Mouse (Mus musculus) cerebellum, adult 11-12 months (tissue): ENCODE results near the gene Ap3m1.
"Not testable (repeated sequence)": the region's sequence is repeated elsewhere in the genome, so short reads cannot be mapped to it uniquely, and the experiment has no call there.

ENCODE experiments used
- DNase-seq: peaks from one replicate; pipeline ENCODE4 v3.0.0; 2022

The Ap3m1 gene

GRCm38 (mm10) chr14:21052112-21052780 is at the start of gene Ap3m1, which contains the start of gene Adk:
TSS of gene Ap3m1 (minus strand) at chr14:21052508.
TSS of gene Adk (plus strand) at chr14:21052574.
- peak; percentile 91 for DNase-seq

GRCm38 (mm10) chr14:21101562-21101961 is 49.3 kb upstream of the Ap3m1 start:
- DNase-seq, result no peak

GRCm38 (mm10) chr14:21100876-21101275 is 48.6 kb upstream of the Ap3m1 start:
- no peak for DNase-seq

GRCm38 (mm10) chr14:21099371-21099770 is 47.1 kb upstream of the Ap3m1 start:
- DNase-seq, result no peak

- DNase-seq, result no peak
These were observed 44.4 kb upstream of the Ap3m1 start for GRCm38 (mm10) chr14:21096689-21097088.

GRCm38 (mm10) chr14:21096279-21096678 is 44.0 kb upstream of the Ap3m1 start:
- DNase-seq, result no peak

GRCm38 (mm10) chr14:21094161-21094560 is 41.9 kb upstream of the Ap3m1 start:
- DNase-seq, result not testable (repeated sequence)

- no peak for DNase-seq
These were observed 38.7 kb upstream of the Ap3m1 start for GRCm38 (mm10) chr14:21090930-21091486.

- no peak for DNase-seq
These were observed 38.1 kb upstream of the Ap3m1 start for GRCm38 (mm10) chr14:21090400-21090799.

- DNase-seq, result no peak
These were observed 36.4 kb upstream of the Ap3m1 start for GRCm38 (mm10) chr14:21088731-21089130.

- no peak for DNase-seq
These were observed 35.2 kb upstream of the Ap3m1 start for GRCm38 (mm10) chr14:21087390-21088060.

- no peak for DNase-seq
These were observed 34.6 kb upstream of the Ap3m1 start for GRCm38 (mm10) chr14:21086827-21087351.

GRCm38 (mm10) chr14:21086106-21086505 is 33.8 kb upstream of the Ap3m1 start:
- no peak for DNase-seq

GRCm38 (mm10) chr14:21085666-21086065 is 33.4 kb upstream of the Ap3m1 start:
- DNase-seq, result no peak

GRCm38 (mm10) chr14:21082823-21083222 is 30.5 kb upstream of the Ap3m1 start:
- no peak for DNase-seq

GRCm38 (mm10) chr14:21078511-21078910 is 26.2 kb upstream of the Ap3m1 start:
- no peak for DNase-seq

- no peak for DNase-seq
These were observed 25.6 kb upstream of the Ap3m1 start for GRCm38 (mm10) chr14:21077939-21078338.

GRCm38 (mm10) chr14:21076501-21077194 is 24.3 kb upstream of the Ap3m1 start:
- peak; percentile 64 for DNase-seq

GRCm38 (mm10) chr14:21075751-21076500 is 23.6 kb upstream of the Ap3m1 start:
- DNase-seq, result peak; percentile 98

GRCm38 (mm10) chr14:21074398-21075320 is 22.4 kb upstream of the Ap3m1 start:
- DNase-seq, result no peak

GRCm38 (mm10) chr14:21073981-21074380 is 21.7 kb upstream of the Ap3m1 start:
- no peak for DNase-seq
